Mouse (Mus musculus): ENCODE data around the gene Smad5.

DNA sequence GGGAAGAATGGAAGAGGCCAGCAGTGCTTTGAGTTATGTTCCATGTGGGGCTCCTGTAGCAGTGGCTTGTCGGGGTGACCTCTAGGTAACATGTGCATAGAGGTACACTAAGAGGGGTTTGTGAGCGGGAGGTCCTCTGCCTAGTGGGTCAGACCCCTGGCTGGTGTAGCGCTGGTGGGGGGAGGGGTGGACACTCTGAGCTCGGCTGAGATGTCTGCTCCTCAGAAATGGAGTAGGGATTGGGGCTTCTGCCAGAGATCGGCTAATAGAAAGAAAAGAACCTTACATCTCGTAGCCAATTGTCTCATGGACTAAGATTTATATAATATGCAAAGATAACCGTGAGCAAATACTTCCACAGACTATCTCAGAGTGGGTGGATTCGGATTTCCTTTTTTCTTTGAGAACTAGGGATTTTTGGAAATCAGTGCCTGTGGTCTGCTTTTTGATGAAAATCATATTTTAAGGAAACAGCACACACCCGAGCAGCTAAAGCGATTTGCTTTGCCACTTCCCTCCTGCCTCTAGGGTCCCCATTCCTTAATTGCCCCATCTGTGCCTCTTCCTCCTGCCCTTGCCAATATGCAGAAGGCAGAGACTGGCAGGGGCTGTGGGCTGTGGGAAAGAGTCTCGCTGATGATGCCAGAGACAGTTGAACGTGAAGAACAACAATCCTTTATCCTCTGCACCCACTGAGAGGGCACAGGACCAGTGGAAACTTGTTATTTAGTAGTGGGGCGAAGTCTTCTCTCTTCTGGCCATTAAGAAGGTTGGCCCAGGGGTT is 59.8 kb downstream of the Smad5 start:
- TF ChIP-seq CTCF (IDR thresholded peaks at IDR 0.05; ENCODE audit: extremely low read depth, insufficient read depth, low read length) (no peak), POLR2A (IDR thresholded peaks at IDR 0.05; ENCODE audit: extremely low read depth, insufficient read depth, low read length) (no peak)

All from cortical plate, adult 2 months (tissue).